Mouse (Mus musculus): Measurements from ENCODE around the gene Cul9. TPM values are rescaled to one million over a fixed set of nuclear protein-coding genes. Genes with fewer than 3 reads are reported as not detected.

Gene Cul9
- polyA plus RNA-seq (2015; fragmentation: Nextera tagmentation; extraction: Ambion mirVana) = 6.0 and 6.5 TPM in 2 replicates

- H3K4me1 ChIP-seq (replicated peaks; ENCODE audit: insufficient read depth, low read length) = peaks cover 6% of the 10 kb centered on the region; the same call in 1 of the 2 replicates
- 2% methylated on average over 41 of the region's 49 CpGs for WGBS
- H3K27ac ChIP-seq = peak within 1 kb of the TSS; percentile 25; the same call in 1 of the 2 replicates
- TF ChIP-seq CTCF (IDR thresholded peaks at IDR 0.05; ENCODE audit: low read depth) = no peak
- H3K4me2 ChIP-seq (ENCODE audit: low read length) = peak within 1 kb of the TSS; percentile 92
- H3K27me3 ChIP-seq (ENCODE audit: insufficient read depth, low read length) = no peaks in the 10 kb centered on the region
- peak within 1 kb of the TSS; percentile 72 for H3K9ac ChIP-seq (ENCODE audit: low read depth, low read length)
- DNase-seq (ENCODE audit: low spot score) = peak; percentile 78
- peaks cover 31% of the 10 kb centered on the region for H3K36me3 ChIP-seq (ENCODE audit: insufficient read depth, low read length)
- H3K9me3 ChIP-seq (replicated peaks; ENCODE audit: low read length) = no peaks in the 10 kb centered on the region
- peak; percentile 58; the same call in 1 of the 2 replicates for ATAC-seq (replicated peaks; ENCODE audit: low FRiP score, low read depth)
- peak within 1 kb of the TSS; percentile 49 for H3K4me3 ChIP-seq (replicated peaks; ENCODE audit: low read depth, low read length)
These were observed at the start of gene Cul9 for GRCm38 (mm10) chr17:46545813-46546564. Cul9 (minus strand) TSS chr17:46546388.

GRCm38 (mm10) chr17:46595336-46595735 is 49.1 kb upstream of the Cul9 start:
- Histone ChIP-seq H3K9me3 (replicated peaks; ENCODE audit: low read length) (no peaks in the 10 kb centered on the region), H3K36me3 (ENCODE audit: insufficient read depth, low read length) (peaks cover 10% of the 10 kb centered on the region; the same call in 1 of the 2 replicates), H3K9ac (ENCODE audit: low read depth, low read length) (no peak overlapping the region), H3K27ac (no peak overlapping the region), H3K27me3 (ENCODE audit: insufficient read depth, low read length) (no peaks in the 10 kb centered on the region), H3K4me3 (replicated peaks; ENCODE audit: low read depth, low read length) (no peak overlapping the region), H3K4me1 (replicated peaks; ENCODE audit: insufficient read depth, low read length) (no peaks in the 10 kb centered on the region), H3K4me2 (ENCODE audit: low read length) (no peak overlapping the region)
- ATAC-seq (replicated peaks; ENCODE audit: low FRiP score, low read depth) = no peak
- DNase-seq (ENCODE audit: low spot score) = no peak
- WGBS = 51% methylated on average over 6 of the region's 6 CpGs
- TF ChIP-seq CTCF (IDR thresholded peaks at IDR 0.05; ENCODE audit: low read depth) = no peak

- H3K27ac ChIP-seq = no peak overlapping the region
- H3K4me1 ChIP-seq (replicated peaks; ENCODE audit: insufficient read depth, low read length) = no peaks in the 10 kb centered on the region
- ATAC-seq (replicated peaks; ENCODE audit: low FRiP score, low read depth) = no peak
- DNase-seq (ENCODE audit: low spot score) = no peak
- H3K9ac ChIP-seq (ENCODE audit: low read depth, low read length) = no peak overlapping the region
- H3K4me2 ChIP-seq (ENCODE audit: low read length) = no peak overlapping the region
- H3K9me3 ChIP-seq (replicated peaks; ENCODE audit: low read length) = no peaks in the 10 kb centered on the region
- no peak overlapping the region for H3K4me3 ChIP-seq (replicated peaks; ENCODE audit: low read depth, low read length)
- no peaks in the 10 kb centered on the region for H3K27me3 ChIP-seq (ENCODE audit: insufficient read depth, low read length)
- WGBS = 26% methylated on average over 9 of the region's 9 CpGs
- TF ChIP-seq CTCF (IDR thresholded peaks at IDR 0.05; ENCODE audit: low read depth) = no peak
- peaks cover 17% of the 10 kb centered on the region for H3K36me3 ChIP-seq (ENCODE audit: insufficient read depth, low read length)
These were observed 48.4 kb upstream of the Cul9 start for GRCm38 (mm10) chr17:46594606-46595005.

GRCm38 (mm10) chr17:46593124-46593523 is 46.9 kb upstream of the Cul9 start:
- no peak overlapping the region for H3K4me2 ChIP-seq (ENCODE audit: low read length)
- H3K36me3 ChIP-seq (ENCODE audit: insufficient read depth, low read length) = peaks cover 28% of the 10 kb centered on the region
- DNase-seq (ENCODE audit: low spot score) (no peak), ATAC-seq (replicated peaks; ENCODE audit: low FRiP score, low read depth) (no peak)
- 90% methylated on average over 4 of the region's 4 CpGs for WGBS
- no peak overlapping the region for H3K27ac ChIP-seq
- no peaks in the 10 kb centered on the region for H3K27me3 ChIP-seq (ENCODE audit: insufficient read depth, low read length)
- no peaks in the 10 kb centered on the region for H3K9me3 ChIP-seq (replicated peaks; ENCODE audit: low read length)
- no peak overlapping the region for H3K4me3 ChIP-seq (replicated peaks; ENCODE audit: low read depth, low read length)
- no peaks in the 10 kb centered on the region for H3K4me1 ChIP-seq (replicated peaks; ENCODE audit: insufficient read depth, low read length)
- H3K9ac ChIP-seq (ENCODE audit: low read depth, low read length) = no peak overlapping the region
- TF ChIP-seq CTCF (IDR thresholded peaks at IDR 0.05; ENCODE audit: low read depth) = no peak

- Histone ChIP-seq H3K4me2 (ENCODE audit: low read length) (no peak overlapping the region), H3K27me3 (ENCODE audit: insufficient read depth, low read length) (no peaks in the 10 kb centered on the region), H3K36me3 (ENCODE audit: insufficient read depth, low read length) (peaks cover 37% of the 10 kb centered on the region), H3K9ac (ENCODE audit: low read depth, low read length) (no peak overlapping the region), H3K9me3 (replicated peaks; ENCODE audit: low read length) (no peaks in the 10 kb centered on the region), H3K4me3 (replicated peaks; ENCODE audit: low read depth, low read length) (no peak overlapping the region), H3K4me1 (replicated peaks; ENCODE audit: insufficient read depth, low read length) (no peaks in the 10 kb centered on the region), H3K27ac (no peak overlapping the region)
- 72% methylated on average over 19 of the region's 19 CpGs for WGBS
- no peak for TF ChIP-seq CTCF (IDR thresholded peaks at IDR 0.05; ENCODE audit: low read depth)
- DNase-seq (ENCODE audit: low spot score) (no peak), ATAC-seq (replicated peaks; ENCODE audit: low FRiP score, low read depth) (no peak)
These were observed 45.2 kb upstream of the Cul9 start for GRCm38 (mm10) chr17:46591406-46591805.

- no peak for TF ChIP-seq CTCF (IDR thresholded peaks at IDR 0.05; ENCODE audit: low read depth)
- no peak overlapping the region for H3K4me2 ChIP-seq (ENCODE audit: low read length)
- H3K36me3 ChIP-seq (ENCODE audit: insufficient read depth, low read length) = peaks cover 36% of the 10 kb centered on the region
- ATAC-seq (replicated peaks; ENCODE audit: low FRiP score, low read depth) = no peak
- 78% methylated on average over 7 of the region's 7 CpGs for WGBS
- H3K27me3 ChIP-seq (ENCODE audit: insufficient read depth, low read length) = no peaks in the 10 kb centered on the region
- no peak overlapping the region for H3K27ac ChIP-seq
- DNase-seq (ENCODE audit: low spot score) = no peak
- H3K9ac ChIP-seq (ENCODE audit: low read depth, low read length) = no peak overlapping the region
- H3K4me1 ChIP-seq (replicated peaks; ENCODE audit: insufficient read depth, low read length) = no peaks in the 10 kb centered on the region
- H3K4me3 ChIP-seq (replicated peaks; ENCODE audit: low read depth, low read length) = no peak overlapping the region
- H3K9me3 ChIP-seq (replicated peaks; ENCODE audit: low read length) = no peaks in the 10 kb centered on the region
These were observed 44.3 kb upstream of the Cul9 start for GRCm38 (mm10) chr17:46590439-46590838.
